Mouse (Mus musculus) kidney, adult 2 months (tissue): ENCODE results near the gene Rassf8.

ENCODE experiments used
- CTCF ChIP-seq: fragments of 200-500 bp; conservative IDR thresholded peaks from 2 replicates; pipeline ENCODE4 v1.5.1; 2011; ENCODE audit warnings: low read depth, mild to moderate bottlenecking, control low read depth, low read length, moderate library complexity, mixed read lengths; ENCODE audit not compliant: insufficient read depth, insufficient read length
- POLR2A ChIP-seq: fragments of 200-500 bp; IDR thresholded peaks from one replicate; pipeline ENCODE4 v1.6.1; 2011; ENCODE audit warnings: low read depth, low read length, control low read depth

DNA sequence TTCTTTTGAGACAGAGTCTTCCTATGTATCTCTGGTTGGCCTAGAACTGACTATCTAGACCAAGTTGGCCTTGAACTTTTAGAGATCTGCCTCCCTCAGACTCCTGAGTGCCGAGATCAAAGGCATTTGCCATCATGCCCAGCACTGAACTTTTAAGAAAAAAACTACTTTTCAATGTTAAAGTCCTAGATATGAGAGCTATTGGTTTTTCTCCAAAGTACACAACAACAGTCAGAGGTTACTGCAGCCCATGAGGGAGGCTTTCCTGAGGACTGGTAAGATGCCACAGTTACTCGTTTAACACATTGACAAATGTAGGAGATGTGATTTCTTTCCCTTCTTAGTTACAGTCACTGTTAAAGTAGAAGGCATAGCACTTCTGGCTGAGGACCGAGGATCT is 6.5 kb upstream of the Rassf8 start:
- no peak for TF ChIP-seq CTCF
- no peak for TF ChIP-seq POLR2A
